Mouse (Mus musculus): ENCODE results near the gene Xylb. TPM values are rescaled to one million over a fixed set of nuclear protein-coding genes. Genes with fewer than 3 reads are reported as not detected.

Xylb gene
- total RNA-seq, 2 experiments from 2014 or later, result 1.1 TPM

Other genes starting within 250 kb of the Xylb start
- gene Acaa1b, start 200.3 kb upstream of the Xylb start, total RNA-seq (2021), result 10 to 100 TPM; 18.4 to 21.4 TPM
- gene Gm47289, start 198.2 kb upstream of the Xylb start, total RNA-seq (2021), result not detected
- not detected for gene Slc22a13, start 148.3 kb upstream of the Xylb start, total RNA-seq (2021)
- 10 to 100 TPM; 30.7 to 35.3 TPM for gene Oxsr1, start 35.0 kb upstream of the Xylb start, total RNA-seq (2021)
- 100 to 1,000 TPM; 119 to 124 TPM for gene Acaa1a, start 17.7 kb upstream of the Xylb start, total RNA-seq (2021)
- 10 to 100 TPM; 28.0 to 30.3 TPM for gene Myd88, start 16.0 kb upstream of the Xylb start, total RNA-seq (2021)
- not detected for gene Slc22a14, start 8.2 kb downstream of the Xylb start, total RNA-seq (2021)
- gene Acvr2b, start 44.7 kb downstream of the Xylb start, total RNA-seq (2021), result 1 to 10 TPM; 4.8 to 5.0 TPM
- 1 to 10 TPM; 2.9 to 4.0 TPM for gene Exog, start 87.6 kb downstream of the Xylb start, total RNA-seq (2021)
- gene Scn5a, start 221.6 kb downstream of the Xylb start, total RNA-seq (2021), result under 1 TPM; 0.06 to 0.07 TPM

All from adrenal gland, adult 18-20 months (tissue).